Mouse (Mus musculus): ENCODE results near the gene Tmem239. TPM values are rescaled to one million over a fixed set of nuclear protein-coding genes. Genes with fewer than 3 reads are reported as not detected.
A peak's percentile ranks its signal among the peaks of the same experiment; 100 is the strongest.

Gene Tmem239
- polyA plus RNA-seq, 1 experiment: 0.02 TPM

DNA sequence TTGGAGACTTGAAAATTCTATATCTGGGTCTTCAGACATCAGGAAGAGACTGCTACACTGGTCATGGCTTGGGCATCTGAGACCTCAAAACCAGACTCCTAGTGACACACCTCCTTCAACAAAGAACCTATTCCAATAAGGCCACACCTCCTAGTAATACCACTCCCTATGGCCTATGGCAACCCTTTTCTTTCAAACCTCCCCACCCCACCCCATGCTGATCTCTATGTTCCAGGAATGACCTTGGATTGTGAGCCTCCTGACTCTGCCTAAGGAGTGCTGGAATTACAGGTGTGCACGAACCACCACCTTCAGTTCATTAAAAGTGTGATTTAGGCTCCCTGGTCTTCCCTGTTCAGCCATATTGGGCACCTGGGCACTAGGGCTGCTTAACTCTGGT, 6.2 kb upstream of the Tmem239 start:
- Histone ChIP-seq H3K4me3 (ENCODE audit: insufficient read depth, poor library complexity, severe bottlenecking) (no peak overlapping the region), H3K79me2 (ENCODE audit: control insufficient read depth, insufficient read depth) (no peaks in the 10 kb centered on the region), H3K27me3 (ENCODE audit: control insufficient read depth, insufficient read depth, insufficient read length) (peaks cover 22% of the 10 kb centered on the region), H3K79me3 (ENCODE audit: low read depth) (no peaks in the 10 kb centered on the region), H3K36me3 (ENCODE audit: control insufficient read depth, insufficient read depth) (no peaks in the 10 kb centered on the region), H3ac (ENCODE audit: control insufficient read depth, insufficient read length, low read depth) (no peak overlapping the region)
- no peak for TF ChIP-seq USF1 (IDR thresholded peaks at IDR 0.05; ENCODE audit: low read depth)
- TF ChIP-seq CTCF (IDR thresholded peaks at IDR 0.05; ENCODE audit: control insufficient read depth, insufficient read depth, insufficient read length): no peak
- TF ChIP-seq MAX (IDR thresholded peaks at IDR 0.05): no peak
- TF ChIP-seq FOSL1 (IDR thresholded peaks at IDR 0.05; ENCODE audit: insufficient read depth, low read length, poor library complexity, severe bottlenecking): no peak
- TF ChIP-seq MYOD1 (IDR thresholded peaks at IDR 0.05; ENCODE audit: control insufficient read depth, insufficient read length, low read depth): no peak
- no peak for TF ChIP-seq MYOG (IDR thresholded peaks at IDR 0.05; ENCODE audit: control insufficient read depth, extremely low read depth, insufficient read length)
- TF ChIP-seq CEBPB (IDR thresholded peaks at IDR 0.05; ENCODE audit: low read depth): no peak

DNA sequence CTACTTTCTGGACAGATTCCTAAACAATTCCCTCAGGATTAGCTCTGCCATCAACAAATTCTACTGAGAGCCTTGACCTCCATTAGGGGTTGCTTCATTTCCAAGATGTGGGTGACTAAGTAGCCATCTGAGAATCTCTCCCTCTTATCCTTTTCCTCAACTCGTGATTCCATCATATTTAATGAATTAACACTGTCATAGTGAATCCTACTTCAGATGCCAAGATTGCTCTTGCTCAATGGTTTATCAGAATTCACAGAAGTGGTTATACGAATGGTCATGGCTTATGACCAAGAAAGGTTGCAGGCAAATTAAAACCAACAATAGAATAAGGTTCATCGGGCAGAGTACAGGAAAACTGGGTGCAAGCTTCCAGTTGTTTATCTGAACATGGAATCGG, 4.4 kb upstream of the Tmem239 start:
- Histone ChIP-seq H3K4me3 (ENCODE audit: insufficient read depth, poor library complexity, severe bottlenecking) (no peak overlapping the region), H3ac (ENCODE audit: control insufficient read depth, insufficient read length, low read depth) (no peak overlapping the region), H3K79me3 (ENCODE audit: low read depth) (no peaks in the 10 kb centered on the region), H3K27me3 (ENCODE audit: control insufficient read depth, insufficient read depth, insufficient read length) (peaks cover 16% of the 10 kb centered on the region), H3K79me2 (ENCODE audit: control insufficient read depth, insufficient read depth) (no peaks in the 10 kb centered on the region), H3K36me3 (ENCODE audit: control insufficient read depth, insufficient read depth) (no peaks in the 10 kb centered on the region)
- TF ChIP-seq MAX (IDR thresholded peaks at IDR 0.05) (no peak), CEBPB (IDR thresholded peaks at IDR 0.05; ENCODE audit: low read depth) (no peak), FOSL1 (IDR thresholded peaks at IDR 0.05; ENCODE audit: insufficient read depth, low read length, poor library complexity, severe bottlenecking) (no peak), MYOD1 (IDR thresholded peaks at IDR 0.05; ENCODE audit: control insufficient read depth, insufficient read length, low read depth) (no peak), CTCF (IDR thresholded peaks at IDR 0.05; ENCODE audit: control insufficient read depth, insufficient read depth, insufficient read length) (no peak), USF1 (IDR thresholded peaks at IDR 0.05; ENCODE audit: low read depth) (no peak)

DNA sequence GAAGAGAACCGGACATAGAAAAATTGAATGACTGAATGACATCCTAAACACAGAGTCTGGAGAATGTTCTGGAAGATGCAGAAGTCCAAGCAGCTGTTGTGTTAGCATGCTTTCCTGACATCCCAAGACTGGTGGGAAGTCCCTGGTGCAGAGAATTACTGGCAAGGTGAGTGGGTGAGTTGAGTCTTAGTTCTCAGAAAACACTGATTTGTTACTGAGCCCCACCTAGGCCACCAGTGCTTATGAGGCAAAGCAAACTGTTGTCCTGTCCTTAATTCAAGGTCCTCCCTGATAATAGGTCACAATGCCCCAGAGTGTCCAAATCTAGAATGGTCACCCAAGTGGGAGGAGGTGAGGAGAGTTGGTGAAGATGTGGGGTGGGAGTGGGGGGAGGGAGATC, 1.3 kb upstream of the Tmem239 start, which contains the start of the genes Gm28372 and 1700020A23Rik:
TSS of gene Gm28372 (plus strand) at position 301 of the 400 bp plus-strand sequence.
TSS of gene 1700020A23Rik (plus strand) at position 321 of the 400 bp plus-strand sequence.
- peaks cover 9% of the 10 kb centered on the region for H3K27me3 ChIP-seq (ENCODE audit: control insufficient read depth, insufficient read depth, insufficient read length)
- TF ChIP-seq USF1 (IDR thresholded peaks at IDR 0.05; ENCODE audit: low read depth): no peak
- no peak for TF ChIP-seq MYOD1 (IDR thresholded peaks at IDR 0.05; ENCODE audit: control insufficient read depth, insufficient read length, low read depth)
- no peak within 1 kb of the TSS for H3ac ChIP-seq (ENCODE audit: control insufficient read depth, insufficient read length, low read depth)
- no peaks in the 10 kb centered on the region for H3K79me2 ChIP-seq (ENCODE audit: control insufficient read depth, insufficient read depth)
- no peaks in the 10 kb centered on the region for H3K79me3 ChIP-seq (ENCODE audit: low read depth)
- no peak within 1 kb of the TSS for H3K4me3 ChIP-seq (ENCODE audit: insufficient read depth, poor library complexity, severe bottlenecking)
- no peaks in the 10 kb centered on the region for H3K36me3 ChIP-seq (ENCODE audit: control insufficient read depth, insufficient read depth)

DNA sequence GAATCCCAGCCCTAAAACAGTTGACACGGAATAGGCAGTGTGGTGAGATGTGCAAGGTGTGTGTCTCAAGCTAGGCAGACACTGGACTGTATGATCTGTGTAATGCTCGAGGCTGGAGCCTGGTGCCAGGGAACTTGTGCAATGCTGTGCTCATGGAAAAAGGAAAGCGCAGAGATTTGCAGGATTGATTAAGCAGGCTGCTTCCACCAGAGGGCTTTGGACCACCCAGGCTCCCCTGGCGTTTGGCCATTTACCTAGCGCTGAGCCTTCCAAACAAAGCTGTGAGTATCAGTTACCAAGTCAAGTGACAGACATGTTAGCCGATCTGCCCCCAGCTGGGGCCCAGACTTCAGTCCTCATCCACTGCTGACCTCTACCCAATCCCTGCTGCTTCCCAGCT, 1.9 kb downstream of the Tmem239 start:
- H3ac ChIP-seq (ENCODE audit: control insufficient read depth, insufficient read length, low read depth): no peak overlapping the region
- H3K27me3 ChIP-seq (ENCODE audit: control insufficient read depth, insufficient read depth, insufficient read length): no peaks in the 10 kb centered on the region
- no peaks in the 10 kb centered on the region for H3K36me3 ChIP-seq (ENCODE audit: control insufficient read depth, insufficient read depth)
- no peak for TF ChIP-seq CTCF (IDR thresholded peaks at IDR 0.05; ENCODE audit: control insufficient read depth, insufficient read depth, insufficient read length)
- no peak for TF ChIP-seq MAX (IDR thresholded peaks at IDR 0.05)
- TF ChIP-seq FOSL1 (IDR thresholded peaks at IDR 0.05; ENCODE audit: insufficient read depth, low read length, poor library complexity, severe bottlenecking): no peak
- no peak for TF ChIP-seq USF1 (IDR thresholded peaks at IDR 0.05; ENCODE audit: low read depth)
- TF ChIP-seq MYOD1 (IDR thresholded peaks at IDR 0.05; ENCODE audit: control insufficient read depth, insufficient read length, low read depth): no peak
- no peak for TF ChIP-seq CEBPB (IDR thresholded peaks at IDR 0.05; ENCODE audit: low read depth)
- no peak for TF ChIP-seq MYOG (IDR thresholded peaks at IDR 0.05; ENCODE audit: control insufficient read depth, extremely low read depth, insufficient read length)
- no peaks in the 10 kb centered on the region for H3K79me2 ChIP-seq (ENCODE audit: control insufficient read depth, insufficient read depth)
- H3K4me3 ChIP-seq (ENCODE audit: insufficient read depth, poor library complexity, severe bottlenecking): no peak overlapping the region
- no peaks in the 10 kb centered on the region for H3K79me3 ChIP-seq (ENCODE audit: low read depth)

DNA sequence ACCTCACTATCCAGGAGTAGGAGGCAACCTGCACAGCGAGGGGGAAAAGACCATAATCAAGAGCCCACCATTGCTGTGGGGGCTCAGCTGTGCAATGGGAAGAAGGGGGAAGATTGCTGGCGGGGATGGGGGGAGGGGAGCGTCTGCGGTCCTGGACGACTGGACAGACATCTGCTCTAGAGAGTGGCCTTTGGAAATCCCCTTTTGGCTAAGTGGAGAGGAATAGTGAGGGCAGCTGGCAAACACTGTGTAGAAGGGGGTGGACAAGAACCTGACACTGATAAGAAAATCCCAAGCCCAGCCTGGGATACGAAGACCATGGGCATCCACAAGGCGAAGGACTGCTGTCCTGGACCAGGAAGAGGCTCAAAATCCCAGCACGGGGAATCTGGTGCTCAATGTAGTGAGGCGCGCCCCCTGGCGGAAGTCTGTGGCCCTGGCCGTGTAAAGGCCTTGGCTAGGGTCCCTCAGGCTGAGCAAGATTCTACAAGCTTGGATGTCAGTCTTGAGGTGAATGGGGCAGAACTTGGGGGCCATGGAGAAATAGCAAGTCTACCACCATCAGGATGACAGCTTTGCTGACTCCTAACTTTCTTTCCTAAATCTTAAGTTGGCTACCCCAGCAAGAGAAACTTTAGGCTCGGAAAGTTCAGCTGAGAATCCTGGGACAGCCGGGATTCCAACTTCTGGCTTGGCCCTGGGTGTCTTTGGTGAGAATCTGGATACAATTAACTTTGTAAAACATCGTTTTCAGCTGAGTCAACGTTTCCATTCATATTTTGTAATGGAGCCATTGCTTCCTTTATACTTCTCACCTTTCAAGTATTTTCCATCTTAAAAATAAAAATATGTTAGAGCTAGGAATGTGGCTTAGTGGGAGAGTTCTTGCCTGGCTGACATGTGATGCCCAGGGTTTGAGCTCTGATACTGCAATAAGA, 5.5 kb downstream of the Tmem239 start:
- no peaks in the 10 kb centered on the region for H3K79me2 ChIP-seq (ENCODE audit: control insufficient read depth, insufficient read depth)
- H3K79me3 ChIP-seq (ENCODE audit: low read depth): no peaks in the 10 kb centered on the region
- no peaks in the 10 kb centered on the region for H3K27me3 ChIP-seq (ENCODE audit: control insufficient read depth, insufficient read depth, insufficient read length)
- H3ac ChIP-seq (ENCODE audit: control insufficient read depth, insufficient read length, low read depth): no peak overlapping the region
- peak; percentile 87 for TF ChIP-seq CTCF (IDR thresholded peaks at IDR 0.05; ENCODE audit: control insufficient read depth, insufficient read depth, insufficient read length)
- TF ChIP-seq MYOG (IDR thresholded peaks at IDR 0.05; ENCODE audit: control insufficient read depth, extremely low read depth, insufficient read length): no peak
- no peak overlapping the region for H3K4me3 ChIP-seq (ENCODE audit: insufficient read depth, poor library complexity, severe bottlenecking)
- H3K36me3 ChIP-seq (ENCODE audit: control insufficient read depth, insufficient read depth): no peaks in the 10 kb centered on the region

DNA sequence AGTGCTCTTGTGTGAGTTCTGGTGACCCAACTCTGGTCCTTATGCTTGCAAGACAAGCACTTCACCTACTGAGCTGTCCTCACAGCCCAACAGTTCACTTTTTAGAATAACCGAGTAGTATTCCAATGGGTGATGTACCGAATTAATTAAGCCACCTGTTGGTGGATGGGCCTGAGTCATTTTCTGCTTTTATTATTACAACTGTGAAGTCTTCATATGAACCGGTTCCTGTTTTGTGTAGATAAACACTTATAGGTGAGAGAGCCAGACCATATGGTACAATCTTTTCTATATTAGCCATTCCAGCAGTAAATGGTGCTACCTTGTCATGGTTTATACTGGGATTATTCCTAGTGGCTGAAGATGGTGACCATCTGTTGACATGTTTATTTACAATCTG, 6.5 kb downstream of the Tmem239 start:
- Histone ChIP-seq H3K79me2 (ENCODE audit: control insufficient read depth, insufficient read depth) (no peaks in the 10 kb centered on the region), H3K27me3 (ENCODE audit: control insufficient read depth, insufficient read depth, insufficient read length) (no peaks in the 10 kb centered on the region), H3K79me3 (ENCODE audit: low read depth) (no peaks in the 10 kb centered on the region), H3ac (ENCODE audit: control insufficient read depth, insufficient read length, low read depth) (no peak overlapping the region), H3K36me3 (ENCODE audit: control insufficient read depth, insufficient read depth) (peaks cover 4% of the 10 kb centered on the region), H3K4me3 (ENCODE audit: insufficient read depth, poor library complexity, severe bottlenecking) (no peak overlapping the region)
- TF ChIP-seq CEBPB (IDR thresholded peaks at IDR 0.05; ENCODE audit: low read depth) (no peak), MYOG (IDR thresholded peaks at IDR 0.05; ENCODE audit: control insufficient read depth, extremely low read depth, insufficient read length) (no peak), MAX (IDR thresholded peaks at IDR 0.05) (no peak), CTCF (IDR thresholded peaks at IDR 0.05; ENCODE audit: control insufficient read depth, insufficient read depth, insufficient read length) (no peak), FOSL1 (IDR thresholded peaks at IDR 0.05; ENCODE audit: insufficient read depth, low read length, poor library complexity, severe bottlenecking) (no peak), MYOD1 (IDR thresholded peaks at IDR 0.05; ENCODE audit: control insufficient read depth, insufficient read length, low read depth) (no peak), USF1 (IDR thresholded peaks at IDR 0.05; ENCODE audit: low read depth) (no peak)
